Mouse (Mus musculus): Measurements from ENCODE around the gene Cox7a1. TPM values are rescaled to one million over a fixed set of nuclear protein-coding genes. Genes with fewer than 3 reads are reported as not detected.
"Not testable (repeated sequence)": the region's sequence is repeated elsewhere in the genome, so short reads cannot be mapped to it uniquely, and the experiment has no call there.

The Cox7a1 gene
- polyA plus RNA-seq, 1 experiment from 2014 or later = 6.9 TPM

DNA sequence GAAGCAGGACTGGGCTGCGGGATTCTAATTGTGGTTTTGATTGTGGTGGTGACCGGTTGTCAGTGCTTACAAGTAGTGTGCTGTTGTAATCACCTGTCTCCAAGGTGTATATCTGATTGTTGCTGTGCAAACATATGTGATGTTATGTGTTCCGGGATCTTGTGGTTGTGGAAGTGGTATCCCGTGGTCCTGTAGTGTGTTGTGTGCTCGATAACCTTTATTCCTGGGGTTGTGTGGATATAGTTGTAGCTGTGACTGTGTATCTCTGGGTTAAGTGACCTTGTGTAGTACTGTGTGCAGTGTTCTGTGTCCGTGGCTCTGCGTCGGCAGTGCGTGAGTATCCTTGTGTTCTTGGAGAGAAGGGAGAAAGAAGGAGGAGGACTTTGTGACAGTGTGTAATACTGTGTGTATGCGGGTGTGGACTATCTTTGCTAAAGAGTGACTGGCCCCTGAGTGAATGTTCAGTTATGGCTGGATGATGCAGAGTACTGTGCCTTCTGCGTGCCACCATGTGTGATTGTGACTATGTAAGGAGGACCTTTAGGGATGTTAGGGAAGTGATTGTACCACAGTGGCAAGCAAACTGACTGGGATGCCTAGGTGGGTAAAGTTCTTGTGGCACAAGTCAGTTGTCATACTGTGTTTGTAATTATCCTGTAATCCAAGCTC lies 13.5 kb upstream of the Cox7a1 start:
- Histone ChIP-seq H3K9ac (peak overlapping the region; percentile 80), H3K36me3 (peaks cover 23% of the 10 kb centered on the region), H3K4me3 (peak overlapping the region; percentile 54), H3K4me1 (replicated peaks) (peaks cover 23% of the 10 kb centered on the region), H3K27me3 (no peaks in the 10 kb centered on the region), H3K4me2 (peak overlapping the region; percentile 71), H3K27ac (replicated peaks) (peak overlapping the region; percentile 89), H3K9me3 (peaks cover 12% of the 10 kb centered on the region)
- WGBS = 23% methylated on average over 11 of the region's 11 CpGs
- peak; percentile 51 for ATAC-seq (ENCODE audit: low read depth)

DNA sequence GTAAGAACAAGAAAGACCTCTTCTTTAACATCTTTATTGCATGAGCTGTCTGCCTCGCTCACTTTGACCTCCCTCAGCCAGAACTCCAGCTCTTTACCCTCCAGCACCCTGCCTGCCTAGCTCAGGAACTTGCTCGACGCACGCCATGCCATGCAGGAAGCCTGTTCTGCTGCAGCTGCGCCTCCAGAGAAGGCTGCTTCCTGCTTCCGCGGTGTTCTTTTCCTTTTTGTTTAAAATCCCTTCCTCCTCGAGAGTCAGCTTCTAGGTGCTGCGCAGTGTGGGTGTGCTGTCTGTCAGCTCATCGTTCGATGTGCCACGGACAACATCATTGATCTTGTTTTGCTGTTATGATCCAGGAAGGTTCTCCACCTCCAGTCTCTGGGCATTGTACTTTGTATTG lies 7.5 kb upstream of the Cox7a1 start:
- peaks cover 2% of the 10 kb centered on the region; the same call in 1 of the 2 replicates for H3K9me3 ChIP-seq
- no peak overlapping the region for H3K4me3 ChIP-seq
- peaks cover 31% of the 10 kb centered on the region for H3K36me3 ChIP-seq
- no peak overlapping the region for H3K4me2 ChIP-seq
- no peaks in the 10 kb centered on the region for H3K27me3 ChIP-seq
- ATAC-seq (ENCODE audit: low read depth) = no peak
- WGBS = 83% methylated on average over 12 of the region's 12 CpGs
- no peak overlapping the region for H3K9ac ChIP-seq
- H3K4me1 ChIP-seq (replicated peaks) = no peaks in the 10 kb centered on the region; the same call in 1 of the 2 replicates
- H3K27ac ChIP-seq (replicated peaks) = no peak overlapping the region

DNA sequence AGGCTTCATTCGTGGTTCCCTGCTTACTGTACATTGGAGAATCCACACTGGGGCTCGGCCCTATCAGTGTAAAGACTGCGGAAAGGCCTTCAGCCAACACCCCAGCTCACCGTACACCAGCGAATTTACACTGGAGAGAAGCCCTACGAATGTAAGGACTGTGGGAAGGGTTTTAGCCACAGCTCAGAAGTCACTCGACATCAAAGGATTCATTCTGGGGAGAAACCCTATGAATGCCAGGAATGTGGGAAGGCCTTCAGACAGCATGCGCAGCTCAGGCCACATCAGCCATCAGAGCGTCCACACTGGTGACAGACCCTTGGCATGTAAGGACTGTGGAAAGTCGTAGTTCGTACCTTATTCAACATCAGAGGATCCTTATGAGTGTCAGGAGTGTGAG lies 5.7 kb upstream of the Cox7a1 start:
- Histone ChIP-seq H3K4me1 (replicated peaks) (no peaks in the 10 kb centered on the region; the same call in 1 of the 2 replicates), H3K27me3 (no peaks in the 10 kb centered on the region), H3K27ac (replicated peaks) (no peak overlapping the region), H3K9ac (no peak overlapping the region), H3K4me2 (no peak overlapping the region), H3K36me3 (peaks cover 31% of the 10 kb centered on the region), H3K4me3 (no peak overlapping the region), H3K9me3 (peaks cover 2% of the 10 kb centered on the region; the same call in 1 of the 2 replicates)
- no peak for ATAC-seq (ENCODE audit: low read depth)
- 87% methylated on average over 11 of the region's 11 CpGs for WGBS

DNA sequence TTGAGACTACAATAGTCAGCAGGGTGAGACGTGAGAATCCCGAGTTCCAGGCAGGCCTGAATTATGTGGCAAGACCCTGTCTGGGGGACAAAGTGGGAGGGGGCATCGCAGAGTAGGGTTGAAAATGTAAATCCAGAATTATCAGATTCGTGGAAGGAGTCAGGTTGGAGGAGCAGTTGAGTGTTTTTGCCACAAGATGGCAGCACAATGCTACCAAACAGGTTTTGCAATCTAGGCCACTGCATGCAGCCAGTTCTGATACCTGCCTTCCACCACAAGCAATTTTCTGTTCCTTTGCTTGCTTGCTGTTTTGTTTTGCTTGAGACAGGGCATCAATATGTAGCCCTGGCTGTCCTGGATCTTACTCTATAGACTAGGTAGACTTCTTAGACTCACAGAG lies 2.6 kb upstream of the Cox7a1 start:
- Histone ChIP-seq H3K9ac (no peak overlapping the region), H3K4me2 (no peak overlapping the region), H3K36me3 (peaks cover 39% of the 10 kb centered on the region), H3K9me3 (no peaks in the 10 kb centered on the region), H3K4me1 (replicated peaks) (peaks cover 9% of the 10 kb centered on the region), H3K27ac (replicated peaks) (no peak overlapping the region; the same call in 1 of the 2 replicates), H3K4me3 (no peak overlapping the region), H3K27me3 (no peaks in the 10 kb centered on the region)
- WGBS = 4% methylated on average over 4 of the region's 4 CpGs
- peak; percentile 30; the same call in 1 of the 2 replicates for ATAC-seq (ENCODE audit: low read depth)

DNA sequence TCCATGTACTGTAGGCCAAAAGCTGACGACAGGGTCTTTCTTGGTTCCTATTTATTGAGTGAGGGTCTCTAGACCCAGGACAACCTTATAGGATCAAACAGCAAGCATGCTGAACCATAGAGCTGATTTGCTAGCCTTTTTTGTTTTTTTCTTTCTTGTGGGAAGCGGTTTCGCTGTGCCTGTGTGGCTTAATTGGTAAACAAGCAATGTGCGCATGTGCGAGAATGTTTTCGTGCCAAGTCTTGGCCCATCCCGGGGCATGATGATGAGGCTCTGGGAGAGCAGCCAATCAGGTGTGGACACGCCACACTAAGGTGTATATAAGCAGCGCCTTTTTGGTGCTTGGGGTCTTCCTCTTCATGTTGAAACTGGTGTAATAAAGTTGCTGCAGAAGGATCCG lies 2.0 kb upstream of the Cox7a1 start:
- not testable (repeated sequence) for H3K4me1 ChIP-seq (replicated peaks); H3K27me3 ChIP-seq; H3K4me3 ChIP-seq; H3K9ac ChIP-seq; H3K27ac ChIP-seq (replicated peaks); ATAC-seq (ENCODE audit: low read depth); H3K4me2 ChIP-seq; H3K9me3 ChIP-seq
- WGBS = 91% methylated on average over 10 of the region's 10 CpGs
- peaks cover 39% of the 10 kb centered on the region for H3K36me3 ChIP-seq

DNA sequence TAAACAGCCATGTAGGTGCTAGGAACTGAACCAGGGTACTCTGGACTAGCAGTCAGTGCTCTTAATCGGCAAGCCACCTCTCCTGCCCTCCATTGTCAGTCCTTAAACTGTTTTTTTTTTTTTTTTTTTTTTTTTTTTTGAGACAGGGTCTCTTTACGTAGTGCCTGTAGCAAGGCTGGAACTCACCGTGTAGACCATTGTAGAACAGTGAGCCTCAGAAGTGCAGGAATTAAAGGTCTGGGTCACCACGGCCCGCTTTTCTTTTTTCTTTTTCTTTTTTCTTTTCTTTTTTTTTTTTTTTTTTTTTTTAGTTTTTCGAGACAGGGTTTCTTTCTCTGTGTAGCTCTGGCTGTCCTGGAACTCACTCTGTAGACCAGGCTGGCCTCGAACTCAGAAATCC lies 755 bp upstream of the Cox7a1 start:
- not testable (repeated sequence) for H3K4me3 ChIP-seq; H3K9ac ChIP-seq; H3K4me2 ChIP-seq; H3K4me1 ChIP-seq (replicated peaks); H3K27me3 ChIP-seq; ATAC-seq (ENCODE audit: low read depth); H3K27ac ChIP-seq (replicated peaks); H3K9me3 ChIP-seq
- 75% methylated on average over 6 of the region's 7 CpGs for WGBS
- H3K36me3 ChIP-seq = peaks cover 43% of the 10 kb centered on the region

DNA sequence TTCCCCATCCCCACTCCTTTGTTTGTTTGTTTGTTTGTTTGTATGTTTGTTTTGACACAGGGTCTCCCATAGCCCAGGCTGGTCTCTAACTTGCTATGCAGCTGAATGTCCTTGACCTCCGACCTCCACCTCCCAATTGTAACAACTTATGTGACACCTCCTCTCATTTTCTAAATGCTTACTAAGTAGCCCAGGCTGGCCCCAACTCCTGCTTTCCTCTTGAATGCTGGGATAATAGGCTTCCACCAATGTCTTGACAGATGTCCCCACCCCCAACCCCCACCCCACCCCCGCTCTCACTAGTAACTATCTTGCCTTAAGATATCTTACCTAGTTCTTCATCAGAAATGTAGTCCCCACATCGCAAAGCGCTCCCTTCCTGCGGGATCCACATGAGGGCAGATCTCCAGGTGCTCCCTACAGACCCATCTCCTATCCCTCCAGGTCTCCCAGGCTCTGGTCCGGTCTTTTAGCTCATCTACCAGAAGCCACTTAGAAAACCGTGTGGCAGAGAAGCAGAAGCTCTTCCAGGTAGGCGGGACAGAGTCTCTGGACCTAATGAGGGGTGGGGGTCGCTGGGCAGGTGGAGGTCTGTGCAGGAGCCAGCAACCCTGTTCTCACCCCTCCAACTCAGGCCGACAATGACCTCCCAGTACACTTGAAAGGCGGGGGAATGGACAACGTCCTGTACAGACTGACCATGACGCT lies 851 bp downstream of the Cox7a1 start:
- no peak for ATAC-seq (ENCODE audit: low read depth)
- Histone ChIP-seq H3K36me3 (peaks cover 49% of the 10 kb centered on the region), H3K4me2 (0 out of 2 replicates have a peak overlapping the region, but pooled peaks have one; percentile 47), H3K4me1 (replicated peaks) (peaks cover 9% of the 10 kb centered on the region), H3K9me3 (no peaks in the 10 kb centered on the region), H3K27ac (replicated peaks) (no peak overlapping the region), H3K27me3 (no peaks in the 10 kb centered on the region), H3K9ac (0 out of 2 replicates have a peak overlapping the region, but pooled peaks have one; percentile 22), H3K4me3 (no peak overlapping the region)
- WGBS = 71% methylated on average over 13 of the region's 13 CpGs

DNA sequence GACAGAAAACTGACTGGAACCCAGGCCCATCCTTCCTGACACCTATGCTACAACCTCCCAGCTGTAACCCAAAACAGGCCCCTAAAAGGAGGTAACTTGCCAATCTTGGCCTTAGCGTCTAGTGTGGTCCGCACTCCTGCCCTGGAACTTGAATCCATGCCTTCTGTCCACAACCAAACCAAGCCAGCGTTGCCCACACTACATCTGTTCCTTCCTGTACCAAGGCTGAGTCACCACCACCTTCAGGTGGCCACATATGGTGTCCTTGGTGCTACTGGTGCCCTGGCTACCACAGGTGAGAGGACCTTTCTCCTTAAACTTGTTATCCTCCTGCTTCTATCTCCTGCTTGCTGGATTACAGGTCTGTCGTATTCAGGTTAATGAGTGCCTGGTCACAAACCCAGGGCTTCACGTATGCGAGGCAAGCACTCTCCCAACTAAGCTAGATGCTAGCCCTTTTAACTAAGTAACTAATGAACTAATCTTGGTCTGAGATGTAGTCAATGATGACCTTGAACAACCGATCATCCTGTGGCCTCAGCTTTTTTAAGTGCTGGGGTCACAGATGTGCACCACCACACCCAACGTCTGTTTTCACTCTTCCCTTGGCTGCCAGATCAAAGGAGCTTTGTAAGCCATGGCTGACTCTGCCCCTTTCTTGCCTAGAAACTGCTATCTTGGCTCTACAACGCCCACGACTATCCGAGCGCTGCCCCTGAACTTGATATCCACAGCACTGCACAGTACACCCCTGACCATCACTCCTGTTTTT lies 4.6 kb downstream of the Cox7a1 start:
- no peak overlapping the region for H3K4me2 ChIP-seq
- 85% methylated on average over 12 of the region's 12 CpGs for WGBS
- H3K9me3 ChIP-seq = no peaks in the 10 kb centered on the region
- no peaks in the 10 kb centered on the region for H3K27me3 ChIP-seq
- no peak for ATAC-seq (ENCODE audit: low read depth)
- no peak overlapping the region for H3K4me3 ChIP-seq
- no peak overlapping the region for H3K9ac ChIP-seq
- peaks cover 75% of the 10 kb centered on the region for H3K36me3 ChIP-seq
- peaks cover 22% of the 10 kb centered on the region for H3K4me1 ChIP-seq (replicated peaks)
- no peak overlapping the region for H3K27ac ChIP-seq (replicated peaks)

DNA sequence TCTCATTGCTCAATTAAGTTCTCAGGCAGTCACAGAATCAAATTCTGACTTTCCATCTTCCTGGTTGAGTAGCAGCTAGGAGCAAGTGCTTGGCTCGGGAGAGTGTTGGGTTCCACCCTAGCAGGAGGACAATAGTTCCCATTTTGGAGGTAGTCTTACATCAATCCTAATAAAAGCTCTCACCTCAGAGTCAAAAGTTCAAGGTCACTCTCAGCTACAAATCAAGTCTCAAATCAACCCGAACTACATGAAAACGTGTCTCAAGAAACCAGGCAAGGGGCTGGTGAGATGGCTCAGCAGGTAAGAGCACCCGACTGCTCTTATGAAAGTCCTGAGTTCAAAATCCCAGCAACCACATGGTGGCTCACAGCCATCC lies 5.2 kb downstream of the Cox7a1 start:
- Histone ChIP-seq H3K36me3 (peaks cover 75% of the 10 kb centered on the region), H3K4me3 (no peak overlapping the region)
- 80% methylated on average over 4 of the region's 4 CpGs for WGBS

DNA sequence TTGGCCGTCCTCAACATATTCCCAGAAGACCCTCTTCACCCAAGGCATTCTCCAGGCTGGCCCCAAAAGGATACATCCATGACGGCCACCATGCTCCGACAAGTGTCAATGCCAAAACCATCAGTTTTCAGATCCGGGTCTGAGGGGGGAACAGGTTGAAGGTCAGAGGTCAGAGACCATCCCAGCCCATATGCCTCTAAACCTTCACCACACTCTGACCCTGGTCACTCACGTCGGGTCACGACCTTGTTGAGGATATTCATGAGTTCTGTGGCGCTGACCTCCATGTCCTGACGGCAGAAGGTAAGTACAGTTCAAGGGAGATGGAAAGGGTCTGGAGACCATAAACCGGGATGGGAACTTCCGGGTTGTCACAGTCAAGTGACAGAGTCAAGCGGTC lies 8.1 kb downstream of the Cox7a1 start:
- H3K4me2 ChIP-seq = no peak overlapping the region
- 94% methylated on average over 12 of the region's 12 CpGs for WGBS
- H3K9ac ChIP-seq = no peak overlapping the region
- no peak overlapping the region for H3K27ac ChIP-seq (replicated peaks)
- peaks cover 20% of the 10 kb centered on the region for H3K4me1 ChIP-seq (replicated peaks)
- peaks cover 54% of the 10 kb centered on the region for H3K36me3 ChIP-seq
- ATAC-seq (ENCODE audit: low read depth) = no peak
- H3K4me3 ChIP-seq = no peak overlapping the region
- no peaks in the 10 kb centered on the region for H3K9me3 ChIP-seq
- H3K27me3 ChIP-seq = no peaks in the 10 kb centered on the region

More for the DNA sequence above, 5.2 kb downstream of the Cox7a1 start:
- no peak for ATAC-seq (ENCODE audit: low read depth)
- H3K9ac ChIP-seq = no peak overlapping the region
- peaks cover 18% of the 10 kb centered on the region for H3K4me1 ChIP-seq (replicated peaks)
- no peaks in the 10 kb centered on the region for H3K27me3 ChIP-seq
- H3K4me2 ChIP-seq = no peak overlapping the region
- H3K27ac ChIP-seq (replicated peaks) = no peak overlapping the region
- H3K9me3 ChIP-seq = no peaks in the 10 kb centered on the region

DNA sequence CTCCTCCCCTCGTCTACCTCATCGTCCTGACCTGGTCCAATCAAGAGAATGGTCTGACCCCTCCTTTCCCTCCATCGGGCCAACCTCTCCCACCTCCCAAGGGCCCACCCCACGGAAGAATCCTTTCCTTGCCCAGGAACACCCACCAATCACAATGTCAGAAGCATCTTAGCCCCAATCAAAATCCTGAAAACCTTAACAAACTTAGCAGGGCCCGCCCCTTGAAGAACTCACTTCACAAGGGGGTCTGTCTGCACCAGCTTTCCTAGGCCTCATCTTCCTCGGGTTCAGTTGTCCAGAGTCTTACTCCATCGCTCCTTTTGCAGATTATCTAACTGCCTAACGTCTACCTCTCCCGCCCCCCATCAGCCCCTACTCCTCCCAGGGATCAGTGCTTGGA lies 9.1 kb downstream of the Cox7a1 start:
- 17% methylated on average over 9 of the region's 9 CpGs for WGBS
- no peak for ATAC-seq (ENCODE audit: low read depth)
- Histone ChIP-seq H3K4me1 (replicated peaks) (peaks cover 20% of the 10 kb centered on the region), H3K27ac (replicated peaks) (peak overlapping the region; percentile 85), H3K27me3 (no peaks in the 10 kb centered on the region), H3K4me3 (peak overlapping the region; percentile 85), H3K36me3 (peaks cover 44% of the 10 kb centered on the region), H3K9ac (peak overlapping the region; percentile 91), H3K9me3 (no peaks in the 10 kb centered on the region), H3K4me2 (peak overlapping the region; percentile 88)

DNA sequence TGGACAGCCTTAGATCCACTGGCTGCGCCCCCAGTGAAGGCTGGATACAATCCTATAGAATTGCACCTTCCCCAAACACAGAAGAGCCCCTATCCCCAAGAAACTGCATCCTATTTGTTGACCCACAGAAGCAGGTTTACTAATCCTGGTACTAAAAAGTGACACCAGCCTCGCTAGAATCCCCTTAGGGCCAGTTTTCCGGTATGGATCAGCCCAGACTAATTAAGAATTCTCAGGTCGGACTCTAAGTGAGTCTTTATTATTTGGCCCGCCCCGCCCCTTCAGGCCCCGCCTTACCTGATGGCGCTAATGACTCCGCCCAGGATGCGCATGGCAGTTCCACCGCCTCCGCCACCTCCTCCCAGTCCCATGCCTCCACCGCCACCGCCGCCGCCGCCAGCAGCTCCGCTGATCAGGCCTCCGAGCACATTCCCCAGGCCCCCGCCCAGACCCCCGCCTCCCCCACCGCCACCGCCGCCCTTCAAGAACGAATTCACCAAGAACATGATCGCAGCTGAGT lies 9.7 kb downstream of the Cox7a1 start:
- ATAC-seq (ENCODE audit: low read depth) = peak; percentile 68
- Histone ChIP-seq H3K36me3 (peaks cover 38% of the 10 kb centered on the region), H3K27ac (replicated peaks) (peak overlapping the region; percentile 85), H3K27me3 (no peaks in the 10 kb centered on the region), H3K4me1 (replicated peaks) (peaks cover 24% of the 10 kb centered on the region), H3K9ac (peak overlapping the region; percentile 91), H3K4me3 (peak overlapping the region; percentile 85), H3K9me3 (no peaks in the 10 kb centered on the region), H3K4me2 (peak overlapping the region; percentile 88)
- under 1% methylated on average over 21 of the region's 26 CpGs for WGBS

Measured in neural tube, embryonic 13.5 days (tissue).